Mouse (Mus musculus) limb, embryonic 11.5 days (tissue): ENCODE data around the gene Fastkd3. TPM values are rescaled to one million over a fixed set of nuclear protein-coding genes. Genes with fewer than 3 reads are reported as not detected.
A peak's percentile ranks its signal among the peaks of the same experiment; 100 is the strongest.

Experiments
- ATAC-seq: fragments of 200-750 bp; cut with Nextera tagmentation; 2 replicates; pipeline ENCODE4 v1.8.0; 2017; ENCODE audit warnings: low read depth; ENCODE audit not compliant: insufficient number of reproducible peaks, low FRiP score, low TSS enrichment
- DNase-seq: peaks from one replicate; pipeline ENCODE4 v3.0.0-alpha.2; 2015; ENCODE audit warnings: low spot score
- H3K27ac ChIP-seq: fragments of 300-500 bp; sonication (generic); replicated peaks from 2 replicates; pipeline ENCODE4 v1.5.1; 2014; ENCODE audit warnings: low read depth, mild to moderate bottlenecking, low read length
- H3K27me3 ChIP-seq: fragments of 300-500 bp; sonication (generic); 2 replicates; pipeline ENCODE4 v1.6.1; 2014; ENCODE audit warnings: mild to moderate bottlenecking, low read length, mixed read lengths; ENCODE audit not compliant: control insufficient read depth, insufficient read depth
- H3K36me3 ChIP-seq: fragments of 300-500 bp; sonication (generic); 2 replicates; pipeline ENCODE4 v1.6.1; 2014; ENCODE audit warnings: mild to moderate bottlenecking, low read length, moderate library complexity, mixed read lengths; ENCODE audit not compliant: control insufficient read depth, insufficient read depth
- H3K4me1 ChIP-seq: fragments of 300-500 bp; sonication (generic); 2 replicates; pipeline ENCODE4 v1.6.1; 2014; ENCODE audit warnings: low read length, mixed read lengths; ENCODE audit not compliant: control insufficient read depth, insufficient read depth
- H3K4me2 ChIP-seq: fragments of 300-500 bp; sonication (generic); 2 replicates; pipeline ENCODE4 v1.6.1; 2014; ENCODE audit warnings: low read depth, mild to moderate bottlenecking, moderate library complexity; ENCODE audit not compliant: severe bottlenecking
- H3K4me3 ChIP-seq: fragments of 300-500 bp; sonication (generic); 2 replicates; pipeline ENCODE4 v1.5.1; 2014; ENCODE audit warnings: low read depth, low read length
- H3K9ac ChIP-seq: fragments of 300-500 bp; sonication (generic); 2 replicates; pipeline ENCODE4 v1.6.1; 2014; ENCODE audit warnings: mild to moderate bottlenecking, low read length
- H3K9me3 ChIP-seq: fragments of 300-500 bp; sonication (generic); 2 replicates; pipeline ENCODE4 v1.6.1; 2016; ENCODE audit warnings: low read length; ENCODE audit not compliant: control insufficient read depth
- WGBS: fragments of 180-500 bp; shearing (Covaris S2); extraction: QIAGEN DNeasy Blood & Tissue Kit; methylation state at CpG from one replicate; pipeline ENCODE4 v1.1.7; 2014; 5-methylcytosine and 5-hydroxymethylcytosine counted together
- polyA plus RNA-seq: library from polyadenylated mRNA; unstranded; fragments of >200 nt; fragmentation: Nextera tagmentation; extraction: Ambion mirVana; gene quantifications from 2 replicates; pipeline ENCODE4 v1.2.1, GENCODE M21; 2014

The Fastkd3 gene
- polyA plus RNA-seq, 1 experiment from 2014 or later, result 54.2 TPM

DNA sequence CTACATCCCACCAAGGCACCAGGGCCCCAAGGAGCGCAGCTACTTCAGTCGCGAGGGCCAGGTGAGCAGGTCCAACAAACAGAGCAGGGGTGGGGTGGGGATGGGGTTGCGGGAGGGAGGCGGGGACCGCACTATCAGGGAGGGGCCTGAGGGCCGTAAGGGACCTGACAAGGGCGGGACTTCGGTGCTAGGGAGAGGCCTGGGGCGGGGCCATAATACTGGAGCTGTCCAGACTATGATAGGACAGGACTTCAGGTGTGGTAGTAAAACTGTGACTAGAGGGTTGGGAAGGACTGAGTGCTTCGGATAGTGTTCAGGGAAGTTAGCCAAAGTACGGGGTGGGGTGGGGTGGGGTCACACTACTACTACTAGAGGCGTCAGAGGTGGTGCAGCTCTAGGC is 15.6 kb downstream of the Fastkd3 start:
- 0 out of 2 replicates have a peak overlapping the region, but pooled peaks have one; percentile 2 for H3K4me3 ChIP-seq
- ATAC-seq (0 out of 2 replicates have a peak, but pooled peaks have one; percentile 17), DNase-seq (no peak)
- no peak overlapping the region; the same call in 1 of the 2 replicates for H3K9ac ChIP-seq
- no peaks in the 10 kb centered on the region; the same call in 1 of the 2 replicates for H3K36me3 ChIP-seq
- WGBS, result 12% methylated on average over 13 of the region's 13 CpGs
- no peaks in the 10 kb centered on the region for H3K4me1 ChIP-seq
- no peaks in the 10 kb centered on the region for H3K27me3 ChIP-seq
- peak overlapping the region; percentile 28 for H3K4me2 ChIP-seq
- H3K9me3 ChIP-seq, result no peaks in the 10 kb centered on the region
- H3K27ac ChIP-seq, result no peak overlapping the region

DNA sequence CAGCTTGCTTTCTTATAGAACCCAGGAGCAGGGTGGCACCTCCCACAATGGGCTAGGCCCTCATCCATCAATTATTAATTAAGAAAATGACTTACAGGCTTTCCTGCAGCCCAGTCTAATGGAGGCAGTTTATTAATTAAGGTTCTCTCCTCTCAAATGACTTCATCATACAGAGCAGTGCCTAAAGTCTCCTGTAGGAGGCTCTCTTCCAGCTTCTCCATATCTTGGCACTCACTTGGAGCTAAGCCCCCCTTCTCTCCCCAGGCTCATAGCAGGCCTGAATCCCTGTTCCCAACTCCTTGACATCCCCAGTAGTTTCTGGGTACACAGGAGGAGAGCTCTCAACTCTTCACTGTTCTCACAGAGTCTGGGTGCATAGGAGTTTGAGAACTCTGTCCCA is 16.9 kb downstream of the Fastkd3 start:
- Histone ChIP-seq H3K4me2 (no peak overlapping the region), H3K36me3 (no peaks in the 10 kb centered on the region), H3K4me3 (no peak overlapping the region), H3K4me1 (no peaks in the 10 kb centered on the region), H3K27me3 (no peaks in the 10 kb centered on the region), H3K27ac (no peak overlapping the region), H3K9me3 (no peaks in the 10 kb centered on the region), H3K9ac (no peak overlapping the region)
- DNase-seq, result no peak
- ATAC-seq, result no peak

DNA sequence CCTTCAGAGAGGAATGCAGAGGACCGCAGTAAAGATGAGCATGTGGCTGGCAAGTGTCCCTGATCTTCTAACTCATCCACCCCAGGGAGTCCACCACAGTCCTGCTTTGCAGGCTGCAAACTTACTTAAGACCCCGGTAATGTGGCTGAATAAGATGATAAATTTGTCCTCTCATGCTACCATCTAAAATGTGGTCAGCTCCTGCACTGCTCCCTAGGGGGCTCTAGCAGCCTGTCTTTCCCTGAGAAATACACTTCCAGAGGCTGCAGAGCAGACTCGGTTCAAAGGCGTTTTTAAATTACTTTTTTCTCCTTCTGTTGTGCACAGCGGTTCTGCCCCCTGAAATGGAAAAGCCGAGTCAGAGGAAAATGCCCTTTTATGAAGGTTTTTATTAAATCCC is 19.1 kb downstream of the Fastkd3 start:
- no peaks in the 10 kb centered on the region for H3K9me3 ChIP-seq
- 23% methylated on average over 6 of the region's 6 CpGs for WGBS
- no peak for ATAC-seq
- no peak overlapping the region for H3K9ac ChIP-seq
- peak; percentile 33 for DNase-seq
- H3K27me3 ChIP-seq, result no peaks in the 10 kb centered on the region
- H3K4me2 ChIP-seq, result no peak overlapping the region
- no peak overlapping the region for H3K27ac ChIP-seq
- H3K4me1 ChIP-seq, result no peaks in the 10 kb centered on the region
- H3K4me3 ChIP-seq, result no peak overlapping the region
- H3K36me3 ChIP-seq, result no peaks in the 10 kb centered on the region

DNA sequence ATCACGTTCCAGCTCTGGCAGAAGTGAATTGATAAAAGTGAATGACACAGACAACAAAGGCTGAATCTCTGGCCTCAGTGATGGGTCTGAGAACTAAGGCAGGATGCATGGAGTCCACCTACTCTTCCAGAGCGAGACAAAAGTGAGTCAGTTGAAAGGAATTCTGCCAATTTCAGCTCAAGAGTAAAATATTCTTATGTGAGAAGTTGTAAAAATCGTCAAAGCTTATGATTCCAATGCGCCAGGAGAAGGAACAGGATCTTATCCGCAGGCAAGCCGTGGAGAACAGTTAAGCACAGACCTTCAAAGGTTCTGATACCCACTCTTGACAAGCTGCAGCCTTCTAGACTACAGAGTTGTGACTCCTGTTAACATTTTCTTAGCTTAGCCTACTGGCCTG is 21.1 kb downstream of the Fastkd3 start:
- H3K9ac ChIP-seq, result no peak overlapping the region
- ATAC-seq, result no peak
- H3K36me3 ChIP-seq, result no peaks in the 10 kb centered on the region
- H3K4me3 ChIP-seq, result no peak overlapping the region
- DNase-seq, result no peak
- H3K27me3 ChIP-seq, result no peaks in the 10 kb centered on the region
- H3K27ac ChIP-seq, result no peak overlapping the region
- 79% methylated on average over 6 of the region's 6 CpGs for WGBS
- no peaks in the 10 kb centered on the region for H3K9me3 ChIP-seq
- no peaks in the 10 kb centered on the region for H3K4me1 ChIP-seq
- no peak overlapping the region for H3K4me2 ChIP-seq

DNA sequence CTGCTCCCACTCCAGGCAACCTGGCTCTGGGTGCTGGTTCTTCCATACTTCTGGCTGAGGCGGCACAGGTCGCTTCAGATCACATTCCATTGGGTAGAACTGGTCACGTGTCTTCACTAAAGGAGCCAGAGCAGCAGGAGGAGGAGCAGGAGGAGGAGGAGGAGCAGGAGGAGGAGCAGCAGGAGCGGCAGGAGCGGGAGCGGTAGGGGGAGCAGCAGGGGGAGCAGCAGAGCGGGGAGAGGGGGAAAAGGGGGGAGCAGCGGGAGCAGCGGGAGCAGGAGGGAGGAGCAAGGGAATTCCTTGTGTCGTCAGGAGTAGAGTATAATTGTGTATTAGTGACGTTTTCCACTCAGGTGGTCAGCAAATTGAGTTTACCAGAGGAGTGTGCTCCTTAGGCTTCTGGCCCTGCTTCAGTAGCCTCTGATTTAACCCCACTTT is 23.7 kb downstream of the Fastkd3 start:
- DNase-seq (peak; percentile 59), ATAC-seq (peak; percentile 79)
- 2% methylated on average over 11 of the region's 11 CpGs for WGBS
- H3K4me1 ChIP-seq, result no peaks in the 10 kb centered on the region
- no peak overlapping the region for H3K27ac ChIP-seq
- H3K4me2 ChIP-seq, result peak overlapping the region; percentile 18; the same call in 1 of the 2 replicates
- H3K4me3 ChIP-seq, result peak overlapping the region; percentile 4; the same call in 1 of the 2 replicates
- no peaks in the 10 kb centered on the region for H3K9me3 ChIP-seq
- H3K9ac ChIP-seq, result no peak overlapping the region
- no peaks in the 10 kb centered on the region for H3K27me3 ChIP-seq
- no peaks in the 10 kb centered on the region for H3K36me3 ChIP-seq

DNA sequence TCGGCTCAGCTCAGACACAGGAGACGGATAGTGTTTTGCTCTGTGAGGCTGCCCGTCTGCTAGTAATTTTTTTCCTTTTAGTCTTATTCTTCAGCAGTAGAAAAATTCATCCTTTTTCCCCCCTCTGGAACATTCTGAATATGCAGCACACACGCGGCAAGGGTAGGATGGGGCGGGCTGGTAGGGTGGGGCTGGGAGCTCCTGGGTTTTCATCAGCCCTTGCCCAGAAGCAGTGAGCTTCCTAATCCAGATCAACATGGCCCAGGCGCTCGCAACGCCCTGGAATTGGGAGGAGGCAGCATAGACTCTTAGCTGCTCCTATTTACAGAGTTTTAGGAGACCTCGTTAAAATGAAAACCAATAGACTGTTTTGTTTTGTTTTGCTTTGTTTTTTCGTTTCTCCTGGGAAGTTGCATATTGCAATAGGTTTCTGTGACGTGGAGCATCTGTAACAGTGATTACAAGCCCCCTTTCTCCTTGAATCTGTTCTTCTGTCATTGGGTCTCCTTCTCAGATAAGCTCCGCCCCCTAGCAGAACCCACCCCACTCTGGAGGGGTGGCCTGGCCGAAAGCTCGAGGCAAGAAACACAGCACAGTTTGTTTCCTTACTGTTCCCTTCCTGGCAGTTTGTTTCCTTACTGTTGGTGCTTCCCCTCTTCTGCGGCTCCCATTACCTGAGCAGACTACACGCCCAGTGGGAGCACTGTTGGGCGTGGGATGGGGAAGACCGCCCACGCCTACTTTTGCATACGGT is 25.8 kb downstream of the Fastkd3 start:
- no peaks in the 10 kb centered on the region for H3K9me3 ChIP-seq
- DNase-seq (peak; percentile 41), ATAC-seq (peak; percentile 52)
- no peak overlapping the region for H3K4me3 ChIP-seq
- no peak overlapping the region for H3K27ac ChIP-seq
- 45% methylated on average over 21 of the region's 21 CpGs for WGBS
- no peaks in the 10 kb centered on the region for H3K36me3 ChIP-seq
- H3K9ac ChIP-seq, result no peak overlapping the region
- no peaks in the 10 kb centered on the region for H3K27me3 ChIP-seq
- no peak overlapping the region; the same call in 1 of the 2 replicates for H3K4me2 ChIP-seq
- no peaks in the 10 kb centered on the region for H3K4me1 ChIP-seq

DNA sequence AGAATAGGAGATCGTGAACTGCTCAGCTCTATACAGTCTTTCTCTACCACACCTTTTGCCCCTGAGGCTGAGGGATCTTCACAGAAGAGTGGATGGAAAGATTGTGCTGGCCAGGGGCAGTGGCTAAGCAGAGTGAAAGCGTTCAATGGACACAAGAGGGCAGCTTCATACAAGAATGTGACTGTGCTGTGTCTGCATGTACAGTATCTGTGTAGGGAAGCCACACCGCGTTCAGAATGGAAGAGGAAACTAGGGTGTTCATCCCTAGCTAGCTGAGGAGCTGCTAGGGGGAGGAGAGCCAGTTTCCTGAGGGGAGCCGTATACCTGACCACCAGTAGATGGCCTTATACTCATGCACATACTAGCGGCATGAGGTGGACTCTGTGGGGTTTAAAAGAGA is 40.8 kb downstream of the Fastkd3 start:
- Histone ChIP-seq H3K9me3 (no peaks in the 10 kb centered on the region), H3K4me2 (no peak overlapping the region), H3K36me3 (no peaks in the 10 kb centered on the region), H3K9ac (no peak overlapping the region), H3K27me3 (no peaks in the 10 kb centered on the region), H3K27ac (no peak overlapping the region), H3K4me1 (no peaks in the 10 kb centered on the region), H3K4me3 (no peak overlapping the region)
- DNase-seq (no peak), ATAC-seq (no peak)
- WGBS, result 69% methylated on average over 6 of the region's 6 CpGs

DNA sequence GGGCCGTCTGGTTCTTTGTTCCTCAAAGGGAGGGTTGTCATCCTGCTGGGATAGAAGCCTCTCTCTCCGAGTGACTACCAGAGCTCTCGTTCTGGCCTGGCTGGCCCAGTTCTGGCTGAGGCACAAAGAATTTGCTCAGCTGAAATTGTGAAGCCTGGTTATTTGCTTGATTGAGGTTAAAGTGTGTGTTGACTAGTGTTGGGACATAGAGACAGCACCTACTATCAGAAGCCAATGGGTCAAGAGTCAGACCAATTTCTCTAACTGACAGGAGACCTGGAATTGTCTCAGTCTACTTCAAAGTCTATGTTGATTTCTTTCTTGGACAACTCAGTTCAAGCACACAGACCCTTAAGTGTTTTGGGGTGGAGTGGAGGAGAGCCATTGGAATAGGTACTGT is 45.0 kb downstream of the Fastkd3 start:
- H3K4me2 ChIP-seq, result no peak overlapping the region
- ATAC-seq (no peak), DNase-seq (no peak)
- H3K9ac ChIP-seq, result no peak overlapping the region
- no peaks in the 10 kb centered on the region for H3K36me3 ChIP-seq
- no peak overlapping the region for H3K4me3 ChIP-seq
- no peaks in the 10 kb centered on the region for H3K27me3 ChIP-seq
- H3K9me3 ChIP-seq, result no peaks in the 10 kb centered on the region
- H3K27ac ChIP-seq, result no peak overlapping the region
- no peaks in the 10 kb centered on the region for H3K4me1 ChIP-seq
- 83% methylated on average over 3 of the region's 3 CpGs for WGBS
